Mouse (Mus musculus) intestine, embryonic 16.5 days (tissue): ENCODE results near the gene Slc9b2. TPM values are rescaled to one million over a fixed set of nuclear protein-coding genes. Genes with fewer than 3 reads are reported as not detected.

ENCODE experiments used
- ATAC-seq: fragments of 200-750 bp; cut with Nextera tagmentation; 2 replicates; pipeline ENCODE4 v1.8.0; 2017; ENCODE audit warnings: moderate TSS enrichment, moderate library complexity
- H3K27ac ChIP-seq: fragments of 300-500 bp; sonication (generic); 2 replicates; pipeline ENCODE4 v1.5.1; 2014; ENCODE audit warnings: mild to moderate bottlenecking, low read length
- H3K27me3 ChIP-seq: fragments of 300-500 bp; sonication (generic); replicated peaks from 2 replicates; pipeline ENCODE4 v1.6.1; 2014; ENCODE audit warnings: low read length, control low read depth, mixed read lengths; ENCODE audit not compliant: control insufficient read depth, insufficient read depth
- H3K36me3 ChIP-seq: fragments of 300-500 bp; sonication (generic); 2 replicates; pipeline ENCODE4 v1.6.1; 2014; ENCODE audit warnings: low read length, control low read depth; ENCODE audit not compliant: control insufficient read depth, insufficient read depth
- H3K4me1 ChIP-seq: fragments of 300-500 bp; sonication (generic); 2 replicates; pipeline ENCODE4 v1.6.1; 2014; ENCODE audit warnings: low read length, control low read depth, mixed read lengths; ENCODE audit not compliant: control insufficient read depth, insufficient read depth
- H3K4me2 ChIP-seq: fragments of 300-500 bp; sonication (generic); 2 replicates; pipeline ENCODE4 v1.6.1; 2014; ENCODE audit warnings: low read depth, low read length, control low read depth
- H3K4me3 ChIP-seq: fragments of 300-500 bp; sonication (generic); 2 replicates; pipeline ENCODE4 v1.5.1; 2014; ENCODE audit warnings: mild to moderate bottlenecking, low read length
- H3K9ac ChIP-seq: fragments of 300-500 bp; sonication (generic); 2 replicates; pipeline ENCODE4 v1.6.1; 2014; ENCODE audit warnings: low read depth, low read length
- H3K9me3 ChIP-seq: fragments of 300-500 bp; sonication (generic); 2 replicates; pipeline ENCODE4 v1.6.1; 2016; ENCODE audit warnings: low read length, control low read depth; ENCODE audit not compliant: control insufficient read depth
- WGBS: fragments of 180-500 bp; shearing (Covaris S2); extraction: QIAGEN DNeasy Blood & Tissue Kit; methylation state at CpG from one replicate; pipeline ENCODE4 v1.1.7; 2014; 5-methylcytosine and 5-hydroxymethylcytosine counted together
- polyA plus RNA-seq: library from polyadenylated mRNA; unstranded; fragments of >200 nt; fragmentation: Nextera tagmentation; extraction: Ambion mirVana; gene quantifications from 2 replicates; pipeline ENCODE4 v1.2.1, GENCODE M21; 2015

Gene Slc9b2
- polyA plus RNA-seq, 1 experiment from 2014 or later = 1.2 TPM

GRCm38 (mm10) chr3:135377445-135377844 lies 69.9 kb downstream of the Slc9b2 start:
- H3K4me2 ChIP-seq = no peak overlapping the region
- WGBS = 76% methylated on average over 10 of the region's 10 CpGs

GRCm38 (mm10) chr3:135379868-135380267 lies 72.4 kb downstream of the Slc9b2 start:
- no peak for ATAC-seq
- Histone ChIP-seq H3K9ac (no peak overlapping the region), H3K4me2 (no peak overlapping the region), H3K27ac (no peak overlapping the region), H3K9me3 (no peaks in the 10 kb centered on the region), H3K27me3 (no peaks in the 10 kb centered on the region), H3K4me3 (no peak overlapping the region), H3K4me1 (no peaks in the 10 kb centered on the region), H3K36me3 (no peaks in the 10 kb centered on the region)
- WGBS = 84% methylated on average over 4 of the region's 4 CpGs

More at GRCm38 (mm10) chr3:135377445-135377844, 69.9 kb downstream of the Slc9b2 start:
- Histone ChIP-seq H3K9ac (no peak overlapping the region), H3K27ac (no peak overlapping the region), H3K4me1 (no peaks in the 10 kb centered on the region), H3K9me3 (no peaks in the 10 kb centered on the region), H3K27me3 (no peaks in the 10 kb centered on the region), H3K36me3 (no peaks in the 10 kb centered on the region), H3K4me3 (no peak overlapping the region)
- ATAC-seq = no peak

- Histone ChIP-seq H3K4me2 (no peak overlapping the region), H3K27ac (no peak overlapping the region), H3K27me3 (no peaks in the 10 kb centered on the region), H3K9ac (no peak overlapping the region), H3K9me3 (no peaks in the 10 kb centered on the region), H3K36me3 (no peaks in the 10 kb centered on the region), H3K4me3 (no peak overlapping the region), H3K4me1 (peaks cover 4% of the 10 kb centered on the region; the same call in 1 of the 2 replicates)
- ATAC-seq = no peak
- WGBS = 67% methylated on average over 6 of the region's 6 CpGs
Measured at GRCm38 (mm10) chr3:135393186-135393585, 85.7 kb downstream of the Slc9b2 start.

Other genes with a start within 250 kb of the Slc9b2 start
- gene Cenpe, start 95.2 kb upstream of the Slc9b2 start, polyA plus RNA-seq = 14.2 and 18.4 TPM in 2 replicates
- 8.8 and 9.1 TPM in 2 replicates for gene Bdh2, start 26.5 kb upstream of the Slc9b2 start, polyA plus RNA-seq
- gene Slc9b1, start 40.3 kb downstream of the Slc9b2 start, polyA plus RNA-seq = 0.17 and 0.27 TPM in 2 replicates
- 61.2 and 61.9 TPM in 2 replicates for gene Cisd2, start 116.2 kb downstream of the Slc9b2 start, polyA plus RNA-seq
- gene Ube2d3, start 130.4 kb downstream of the Slc9b2 start, polyA plus RNA-seq = 497 and 511 TPM in 2 replicates
- gene Manba, start 177.9 kb downstream of the Slc9b2 start, polyA plus RNA-seq = 20.1 and 21.3 TPM in 2 replicates